Mouse (Mus musculus) cerebellum, postnatal 10 days (tissue): ENCODE results near the gene Gm10643.

Experiments used
- DNase-seq, 2 experiments: peaks; one replicate each; pipeline ENCODE4 v3.0.0; 2021; ENCODE audit warnings: mixed read lengths in 2 of 2

Gm10643 gene

DNA sequence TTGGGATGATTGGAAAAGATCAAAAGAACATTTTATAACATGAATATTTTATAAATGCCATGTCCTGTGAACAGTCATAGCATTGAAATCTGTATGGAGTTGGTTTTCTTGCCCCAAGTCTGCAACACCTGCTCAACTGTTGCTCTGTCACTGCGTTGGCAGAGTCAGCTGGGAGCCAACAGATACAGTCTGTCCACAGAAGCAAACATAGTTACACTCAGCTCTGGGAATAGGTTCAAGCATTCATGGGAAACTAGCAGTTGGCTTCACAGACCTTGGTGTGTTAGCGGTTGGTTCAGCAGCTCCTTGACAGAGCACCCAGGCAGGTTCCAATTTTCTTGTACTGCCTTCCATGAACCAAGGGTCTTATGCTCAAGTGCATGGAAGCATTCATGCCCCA is 5.7 kb upstream of the Gm10643 start:
- DNase-seq = no peak

GRCm38 (mm10) chr8:84070241-84070640 is 5.3 kb upstream of the Gm10643 start:
- no peak for DNase-seq

- DNase-seq = no peak
Measured at GRCm38 (mm10) chr8:84069750-84070149, 4.8 kb upstream of the Gm10643 start.

DNA sequence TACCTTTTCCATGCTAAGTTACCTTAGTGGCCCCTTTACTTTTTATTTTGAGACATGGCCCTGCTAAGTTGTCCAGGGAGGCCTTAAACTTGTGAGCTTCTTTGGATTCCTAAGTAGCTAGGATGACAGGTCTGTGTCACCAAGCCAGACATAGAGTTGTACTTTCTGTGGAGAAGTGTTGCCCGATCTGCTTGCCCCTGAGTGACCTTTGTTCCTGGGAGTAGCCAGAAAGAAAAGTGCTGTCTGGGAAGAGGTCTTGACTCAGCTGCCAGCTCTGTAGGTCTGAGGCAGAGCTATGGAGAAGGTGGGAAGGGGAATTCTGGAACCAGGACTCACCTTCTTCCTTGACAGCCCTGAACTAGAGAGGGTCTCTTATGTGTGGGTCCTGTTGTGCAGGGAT is 4.2 kb upstream of the Gm10643 start:
- no peak for DNase-seq

DNA sequence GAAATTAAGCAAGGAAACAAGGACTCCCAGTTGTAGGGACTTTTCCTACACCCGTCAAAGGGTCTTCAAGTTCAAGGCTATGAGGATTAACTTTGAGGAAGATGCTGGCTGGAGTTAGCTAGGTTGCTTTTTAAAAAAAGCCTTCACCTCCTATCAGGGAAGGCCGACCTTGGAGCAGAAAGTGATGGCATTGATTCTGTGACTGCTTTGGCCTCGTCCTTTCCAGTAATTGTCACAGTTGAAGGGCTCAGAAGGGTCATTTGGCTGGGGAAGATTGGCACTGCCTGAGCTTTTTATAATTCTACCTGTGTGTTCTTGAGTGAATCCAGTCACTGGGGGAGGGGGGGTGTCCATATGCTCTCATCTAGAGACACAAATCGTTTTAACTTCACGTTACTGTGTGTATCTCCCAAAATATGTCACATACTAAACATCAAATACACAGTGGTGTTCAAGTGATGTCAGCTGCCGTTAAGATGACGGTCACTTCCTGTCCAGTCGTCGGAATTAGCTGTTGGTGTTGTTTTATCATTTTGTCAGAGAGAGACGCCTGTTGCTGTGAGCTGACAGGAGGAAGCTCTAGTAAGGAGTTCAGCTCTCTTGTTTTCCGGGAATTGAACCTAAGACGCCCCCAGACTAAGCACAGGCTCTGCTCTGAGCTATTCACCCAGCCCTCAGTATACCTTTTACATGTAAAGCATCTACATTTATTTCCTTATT is 3.5 kb upstream of the Gm10643 start:
- DNase-seq = no peak

- DNase-seq = no peak
Measured at GRCm38 (mm10) chr8:84067911-84068310, 3.0 kb upstream of the Gm10643 start.

DNA sequence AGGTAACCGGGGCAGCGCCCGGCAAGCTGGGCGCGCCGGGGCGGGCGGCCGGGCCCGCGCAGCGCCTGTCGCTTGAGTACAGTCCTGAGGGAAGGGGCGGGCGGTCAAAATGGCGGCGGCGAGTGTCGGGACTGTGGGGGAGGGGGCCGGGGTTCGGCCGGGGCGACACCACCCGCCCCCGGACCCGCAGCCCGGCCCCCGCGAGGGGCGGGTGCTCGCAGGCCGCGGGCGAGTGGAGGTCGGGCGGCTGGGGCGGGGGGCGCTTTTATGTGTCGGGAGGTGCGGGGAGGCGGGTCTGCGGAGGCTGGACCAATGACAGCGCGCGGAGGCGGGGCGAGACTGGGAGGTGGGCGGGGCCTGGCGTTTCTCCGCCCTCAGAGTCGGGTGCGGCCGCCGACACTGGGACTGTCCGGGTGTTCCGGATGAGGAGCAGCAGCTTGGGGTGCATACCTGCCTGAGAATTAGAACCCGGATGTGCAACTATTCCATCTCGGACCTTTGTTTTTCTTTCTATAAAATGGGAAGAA is 2.2 kb upstream of the Gm10643 start:
- peak; percentile 98 to 99 for DNase-seq

GRCm38 (mm10) chr8:84066291-84066930 is 1.5 kb upstream of the Gm10643 start, which contains the start of gene Rfx1:
TSS of gene Rfx1 (plus strand) at chr8:84066834.
- DNase-seq = peak; percentile 99 to 100

- DNase-seq = no peak
Measured at GRCm38 (mm10) chr8:84065457-84066072, 628 bp upstream of the Gm10643 start.

DNA sequence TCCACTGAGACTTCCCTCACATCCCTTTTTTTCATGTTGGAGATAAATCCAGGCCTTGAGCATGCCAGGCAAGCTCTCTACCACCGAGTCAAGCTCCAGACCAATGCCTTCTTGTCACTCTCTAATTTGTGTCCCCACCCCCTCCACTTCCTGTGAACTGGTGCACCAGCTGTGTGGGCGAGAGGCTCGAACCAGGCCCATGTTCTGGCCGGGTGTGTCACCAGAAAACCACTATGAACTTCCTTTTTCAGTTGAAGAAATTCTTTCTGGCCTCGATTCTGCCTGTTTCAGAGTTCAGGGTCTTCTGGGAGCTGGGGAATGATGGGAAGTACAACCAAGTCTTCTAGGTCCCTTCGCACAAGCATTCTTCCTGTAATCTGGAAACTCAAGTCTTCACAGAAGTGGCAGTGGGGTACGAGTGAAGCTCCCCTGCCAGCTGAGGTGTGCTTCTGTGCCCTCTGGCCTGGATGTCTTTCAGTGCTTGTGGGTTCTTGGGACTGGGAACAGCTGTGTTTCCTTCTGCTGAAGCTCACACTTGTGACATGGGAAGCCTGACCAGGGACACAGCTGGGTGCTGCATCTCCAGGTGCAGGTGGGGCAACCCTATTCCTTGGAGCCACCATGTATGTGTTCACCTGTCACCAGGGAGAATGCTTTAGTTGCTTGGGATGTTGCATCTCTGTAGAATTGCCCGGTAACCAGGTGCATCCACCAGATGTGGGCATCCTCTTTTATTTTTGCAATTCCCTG is 901 bp downstream of the Gm10643 start:
- no peak for DNase-seq

DNA sequence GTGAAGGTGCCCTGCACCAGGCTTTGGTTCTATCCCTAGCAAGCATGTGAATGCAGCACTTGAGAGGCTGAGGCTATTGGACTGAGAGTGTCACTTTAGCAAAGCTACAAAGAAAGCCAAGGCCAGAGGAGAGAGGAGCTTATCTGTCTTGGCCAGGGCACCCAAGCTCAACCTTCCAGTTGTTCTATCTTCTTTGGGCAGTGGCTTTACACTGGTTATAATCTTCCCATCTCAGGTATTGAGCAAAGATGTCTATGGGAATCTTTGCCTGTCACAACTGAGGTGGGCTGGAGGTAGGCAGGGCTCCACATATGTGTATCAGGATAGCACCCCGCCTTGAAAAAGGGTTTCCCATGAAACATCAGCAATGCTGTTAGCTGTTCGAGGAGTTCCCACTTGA is 4.7 kb downstream of the Gm10643 start:
- no peak for DNase-seq

GRCm38 (mm10) chr8:84059226-84059625 is 5.7 kb downstream of the Gm10643 start:
- no peak for DNase-seq

GRCm38 (mm10) chr8:84057827-84058226 is 7.1 kb downstream of the Gm10643 start:
- DNase-seq = no peak

DNA sequence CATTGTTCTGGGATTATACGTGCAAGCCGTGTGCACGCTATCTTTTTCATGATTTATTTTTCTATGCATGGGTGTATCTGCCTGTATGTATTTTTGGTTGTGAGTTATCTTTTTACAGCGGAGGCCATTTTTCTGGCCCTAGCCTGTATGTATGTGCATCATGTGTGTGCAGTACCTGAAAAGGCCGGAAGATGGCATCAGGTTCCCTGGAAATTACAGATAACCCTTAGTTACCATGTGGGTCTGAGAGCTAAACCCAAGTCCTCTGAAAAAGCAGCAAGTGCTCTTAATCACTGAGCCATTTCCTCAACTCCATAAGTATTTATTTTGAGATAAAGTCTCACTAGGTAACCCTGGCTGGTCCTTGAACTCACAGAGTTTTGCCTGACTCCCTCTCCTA is 11.7 kb downstream of the Gm10643 start:
- no peak for DNase-seq

DNA sequence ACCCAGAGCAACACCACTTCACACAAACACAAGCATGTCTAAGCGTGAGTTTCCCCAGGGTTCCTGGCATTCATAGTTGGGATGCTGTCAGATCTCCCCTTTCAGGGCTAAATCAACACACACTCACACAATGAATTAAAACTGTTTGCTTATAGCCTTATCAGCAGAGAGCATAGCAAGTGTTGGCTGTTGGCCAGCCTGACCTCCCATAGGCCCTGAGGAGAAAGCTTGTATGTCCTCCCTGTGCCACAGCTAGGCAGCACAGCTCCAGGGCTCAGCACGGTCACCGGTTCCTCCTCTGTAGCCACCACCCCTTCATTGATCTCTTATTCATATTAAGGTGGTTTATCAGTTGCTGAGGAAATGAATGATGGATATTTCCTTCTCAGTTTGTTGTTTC is 12.2 kb downstream of the Gm10643 start:
- no peak for DNase-seq

GRCm38 (mm10) chr8:84048171-84048570 is 16.8 kb downstream of the Gm10643 start:
- no peak for DNase-seq

- DNase-seq = no peak
Measured at GRCm38 (mm10) chr8:84046505-84046904, 18.4 kb downstream of the Gm10643 start.

DNA sequence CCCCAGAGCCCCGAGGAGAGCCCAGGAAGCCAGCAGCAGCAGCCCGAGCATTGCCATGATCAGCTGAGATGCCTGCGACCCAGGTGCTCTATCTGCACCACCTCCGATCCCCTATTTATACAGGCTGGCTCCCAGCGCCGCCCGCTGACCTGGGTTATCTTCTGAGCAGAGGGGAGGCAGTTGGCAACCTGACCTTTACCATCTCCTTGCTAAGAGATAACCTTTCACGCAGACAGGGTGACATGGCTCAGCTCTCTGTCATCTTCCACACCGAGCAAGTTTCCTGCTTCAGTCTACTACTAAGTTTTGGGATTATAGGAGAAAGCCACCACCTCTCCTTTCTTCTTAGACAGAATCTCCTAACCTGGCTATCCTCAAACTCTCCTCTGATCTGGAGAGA is 20.0 kb downstream of the Gm10643 start, which contains the start of gene Rln3:
Gene Rln3, minus strand, starts transcription at position 101 of the 400 bp plus-strand sequence.
- no peak for DNase-seq

- peak in 1 of 2 experiments; percentile 21 for DNase-seq
Measured at GRCm38 (mm10) chr8:84044103-84044502, 20.8 kb downstream of the Gm10643 start.

GRCm38 (mm10) chr8:84042948-84043342 is 22.0 kb downstream of the Gm10643 start:
- DNase-seq = peak; percentile 84 to 89

DNA sequence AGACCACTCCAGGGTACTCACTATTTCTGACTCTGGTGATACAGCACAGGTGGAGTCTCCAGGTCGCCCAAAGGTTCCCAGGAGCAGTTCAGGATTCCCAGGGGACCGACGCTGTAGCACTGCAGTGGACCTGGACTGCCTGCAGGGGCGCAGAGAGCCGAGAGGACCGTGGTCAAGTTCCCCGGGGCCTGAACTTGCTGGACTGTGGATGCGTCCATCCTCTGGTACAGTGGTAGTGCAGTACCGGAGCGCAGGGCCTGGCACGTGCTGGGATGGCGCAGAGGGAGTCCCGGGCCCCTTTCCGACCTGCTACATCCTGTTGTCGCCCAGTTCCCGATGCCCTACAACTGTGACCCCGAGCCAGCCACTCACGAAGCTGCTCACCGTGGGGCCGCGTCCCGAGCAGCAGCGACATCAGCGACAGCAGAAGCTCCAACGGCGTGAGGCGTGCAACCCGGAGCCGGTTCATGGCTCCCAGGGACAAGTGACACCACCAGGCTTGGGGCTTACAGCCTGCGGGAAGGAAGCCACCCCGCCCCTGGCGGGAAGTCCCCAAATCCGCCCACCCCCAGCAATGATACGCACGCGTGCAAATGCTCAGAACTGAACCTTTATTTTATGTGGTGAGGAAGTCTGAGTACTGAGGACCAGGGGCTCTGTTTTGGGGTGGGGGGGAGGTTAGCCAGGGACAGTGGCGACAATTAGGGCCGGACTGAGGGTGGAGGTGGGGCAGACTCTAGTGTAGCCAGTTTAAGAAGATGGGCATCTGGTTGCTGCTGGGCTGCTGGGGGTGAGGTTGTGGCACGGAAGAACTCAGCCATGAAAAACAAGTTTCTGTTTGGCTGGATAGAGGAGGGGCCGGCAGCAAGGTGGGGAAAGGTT is 22.6 kb downstream of the Gm10643 start, which contains the start of gene Il27ra:
Gene Il27ra, minus strand, starts transcription at position 524 of the 882 bp plus-strand sequence.
- peak; percentile 67 to 68 for DNase-seq

- peak; percentile 89 to 93 for DNase-seq
Measured at GRCm38 (mm10) chr8:84039050-84039449, 25.9 kb downstream of the Gm10643 start.
